Mouse (Mus musculus) liver, embryonic 11.5 days (tissue): ENCODE results near the gene Dglucy. TPM values are rescaled to one million over a fixed set of nuclear protein-coding genes. Genes with fewer than 3 reads are reported as not detected.

Source experiments
- polyA plus RNA-seq: library from polyadenylated mRNA; unstranded; fragments of >200 nt; fragmentation: Nextera tagmentation; extraction: Ambion mirVana; gene quantifications from 2 replicates; pipeline ENCODE4 v1.2.1, GENCODE M21; 2014

Dglucy gene
- polyA plus RNA-seq, 1 experiment from 2014 or later: 0.14 TPM

Other genes starting within 250 kb of the Dglucy start
- gene Rps6ka5, start 52.1 kb upstream of the Dglucy start, polyA plus RNA-seq: 2.5 and 3.0 TPM in 2 replicates
- 0.10 and 0.17 TPM in 2 replicates for gene Gpr68, start 129.1 kb downstream of the Dglucy start, polyA plus RNA-seq
- 11.8 and 13.3 TPM in 2 replicates for gene Ccdc88c, start 250.0 kb downstream of the Dglucy start, polyA plus RNA-seq